Mouse (Mus musculus): ENCODE measurements around the gene Pak1. TPM values are rescaled to one million over a fixed set of nuclear protein-coding genes. Genes with fewer than 3 reads are reported as not detected.
"Not testable (repeated sequence)": the region's sequence is repeated elsewhere in the genome, so short reads cannot be mapped to it uniquely, and the experiment has no call there.

Gene Pak1
- polyA plus RNA-seq, 1 experiment = 3.1 TPM

DNA sequence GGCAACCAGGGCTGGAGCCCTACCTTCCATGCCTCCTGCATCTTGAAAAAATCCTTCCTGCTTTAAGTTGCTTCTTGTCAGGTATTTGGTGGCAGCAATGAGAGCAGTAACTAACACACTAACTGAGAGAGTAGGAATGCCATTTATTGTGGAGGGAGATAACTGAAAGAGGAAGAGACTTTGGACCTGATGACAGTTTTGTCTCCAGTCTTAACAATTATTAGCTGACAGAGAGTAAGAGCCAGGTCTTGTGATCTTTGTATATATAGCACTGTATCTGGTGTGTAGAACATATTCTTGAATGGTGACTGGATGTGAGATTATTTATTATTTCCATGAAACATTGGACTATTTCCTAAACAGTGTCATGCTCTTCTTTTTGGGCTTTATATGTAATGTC, 50.2 kb downstream of the Pak1 start:
- H3K4me1 ChIP-seq (ENCODE audit: control insufficient read depth, insufficient read depth, low read length) = peaks cover 2% of the 10 kb centered on the region; the same call in 1 of the 2 replicates
- no peaks in the 10 kb centered on the region for H3K27me3 ChIP-seq (ENCODE audit: control insufficient read depth, insufficient read depth, low read length)
- no peak overlapping the region for H3K4me3 ChIP-seq (ENCODE audit: control insufficient read depth, low read depth, low read length)
- H3K36me3 ChIP-seq (ENCODE audit: control insufficient read depth, insufficient read depth, low read length) = no peaks in the 10 kb centered on the region
- TF ChIP-seq POLR2A (IDR thresholded peaks at IDR 0.05; ENCODE audit: control insufficient read depth, low read depth, low read length) = no peak
- no peak for TF ChIP-seq CTCF (IDR thresholded peaks at IDR 0.05; ENCODE audit: control insufficient read depth, insufficient read depth, insufficient replicate concordance, low read depth, low read length)
- H3K27ac ChIP-seq (ENCODE audit: control insufficient read depth, insufficient read depth, low read depth, low read length) = no peak overlapping the region

GRCm38 (mm10) chr7:97841311-97841710, 53.0 kb downstream of the Pak1 start:
- Histone ChIP-seq H3K27ac (ENCODE audit: control insufficient read depth, insufficient read depth, low read depth, low read length) (no peak overlapping the region), H3K36me3 (ENCODE audit: control insufficient read depth, insufficient read depth, low read length) (no peaks in the 10 kb centered on the region), H3K4me1 (ENCODE audit: control insufficient read depth, insufficient read depth, low read length) (peaks cover 2% of the 10 kb centered on the region; the same call in 1 of the 2 replicates), H3K4me3 (ENCODE audit: control insufficient read depth, low read depth, low read length) (no peak overlapping the region), H3K27me3 (ENCODE audit: control insufficient read depth, insufficient read depth, low read length) (no peaks in the 10 kb centered on the region)
- TF ChIP-seq POLR2A (IDR thresholded peaks at IDR 0.05; ENCODE audit: control insufficient read depth, low read depth, low read length) (no peak), CTCF (IDR thresholded peaks at IDR 0.05; ENCODE audit: control insufficient read depth, insufficient read depth, insufficient replicate concordance, low read depth, low read length) (no peak)

GRCm38 (mm10) chr7:97842332-97842731, 54.0 kb downstream of the Pak1 start:
- Histone ChIP-seq H3K36me3 (ENCODE audit: control insufficient read depth, insufficient read depth, low read length) (no peaks in the 10 kb centered on the region), H3K27me3 (ENCODE audit: control insufficient read depth, insufficient read depth, low read length) (no peaks in the 10 kb centered on the region), H3K27ac (ENCODE audit: control insufficient read depth, insufficient read depth, low read depth, low read length) (no peak overlapping the region), H3K4me1 (ENCODE audit: control insufficient read depth, insufficient read depth, low read length) (peaks cover 2% of the 10 kb centered on the region; the same call in 1 of the 2 replicates), H3K4me3 (ENCODE audit: control insufficient read depth, low read depth, low read length) (no peak overlapping the region)
- TF ChIP-seq POLR2A (IDR thresholded peaks at IDR 0.05; ENCODE audit: control insufficient read depth, low read depth, low read length) (no peak), CTCF (IDR thresholded peaks at IDR 0.05; ENCODE audit: control insufficient read depth, insufficient read depth, insufficient replicate concordance, low read depth, low read length) (no peak)

- no peak for TF ChIP-seq CTCF (IDR thresholded peaks at IDR 0.05; ENCODE audit: control insufficient read depth, insufficient read depth, insufficient replicate concordance, low read depth, low read length)
- TF ChIP-seq POLR2A (IDR thresholded peaks at IDR 0.05; ENCODE audit: control insufficient read depth, low read depth, low read length) = no peak
- H3K4me1 ChIP-seq (ENCODE audit: control insufficient read depth, insufficient read depth, low read length) = peaks cover 2% of the 10 kb centered on the region; the same call in 1 of the 2 replicates
- H3K4me3 ChIP-seq (ENCODE audit: control insufficient read depth, low read depth, low read length) = peak overlapping the region; percentile 34
- no peaks in the 10 kb centered on the region for H3K36me3 ChIP-seq (ENCODE audit: control insufficient read depth, insufficient read depth, low read length)
- no peaks in the 10 kb centered on the region for H3K27me3 ChIP-seq (ENCODE audit: control insufficient read depth, insufficient read depth, low read length)
- no peak overlapping the region for H3K27ac ChIP-seq (ENCODE audit: control insufficient read depth, insufficient read depth, low read depth, low read length)
These were observed 54.6 kb downstream of the Pak1 start for GRCm38 (mm10) chr7:97842806-97843570.

DNA sequence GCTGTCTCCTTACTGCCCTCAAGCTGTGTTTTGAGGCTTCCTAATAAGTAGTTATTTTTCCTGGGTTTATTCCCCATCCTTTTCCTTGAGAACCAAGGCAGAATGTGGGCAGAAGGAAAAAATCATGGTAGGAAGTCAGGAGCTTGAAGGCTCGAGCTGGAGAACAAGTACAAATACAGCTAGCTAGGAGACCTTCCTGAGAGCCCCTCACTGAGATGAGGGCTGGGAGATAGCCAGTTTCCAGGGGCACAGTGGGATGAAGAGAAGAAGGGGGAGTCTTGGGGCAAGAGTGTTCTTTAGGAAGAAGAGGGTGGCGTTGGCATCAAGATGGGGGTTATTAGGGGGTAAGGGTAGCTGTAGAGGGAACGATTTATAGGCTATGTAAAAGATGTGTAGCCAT, 56.1 kb downstream of the Pak1 start:
- no peaks in the 10 kb centered on the region for H3K27me3 ChIP-seq (ENCODE audit: control insufficient read depth, insufficient read depth, low read length)
- no peak overlapping the region for H3K27ac ChIP-seq (ENCODE audit: control insufficient read depth, insufficient read depth, low read depth, low read length)
- no peak overlapping the region for H3K4me3 ChIP-seq (ENCODE audit: control insufficient read depth, low read depth, low read length)
- peaks cover 2% of the 10 kb centered on the region; the same call in 1 of the 2 replicates for H3K4me1 ChIP-seq (ENCODE audit: control insufficient read depth, insufficient read depth, low read length)
- H3K36me3 ChIP-seq (ENCODE audit: control insufficient read depth, insufficient read depth, low read length) = no peaks in the 10 kb centered on the region
- no peak for TF ChIP-seq CTCF (IDR thresholded peaks at IDR 0.05; ENCODE audit: control insufficient read depth, insufficient read depth, insufficient replicate concordance, low read depth, low read length)
- TF ChIP-seq POLR2A (IDR thresholded peaks at IDR 0.05; ENCODE audit: control insufficient read depth, low read depth, low read length) = no peak

GRCm38 (mm10) chr7:97845546-97845945, 57.2 kb downstream of the Pak1 start:
- no peak overlapping the region for H3K4me3 ChIP-seq (ENCODE audit: control insufficient read depth, low read depth, low read length)
- no peak for TF ChIP-seq POLR2A (IDR thresholded peaks at IDR 0.05; ENCODE audit: control insufficient read depth, low read depth, low read length)
- no peak for TF ChIP-seq CTCF (IDR thresholded peaks at IDR 0.05; ENCODE audit: control insufficient read depth, insufficient read depth, insufficient replicate concordance, low read depth, low read length)
- H3K27me3 ChIP-seq (ENCODE audit: control insufficient read depth, insufficient read depth, low read length) = no peaks in the 10 kb centered on the region
- peaks cover 2% of the 10 kb centered on the region; the same call in 1 of the 2 replicates for H3K4me1 ChIP-seq (ENCODE audit: control insufficient read depth, insufficient read depth, low read length)
- H3K27ac ChIP-seq (ENCODE audit: control insufficient read depth, insufficient read depth, low read depth, low read length) = no peak overlapping the region
- no peaks in the 10 kb centered on the region for H3K36me3 ChIP-seq (ENCODE audit: control insufficient read depth, insufficient read depth, low read length)

DNA sequence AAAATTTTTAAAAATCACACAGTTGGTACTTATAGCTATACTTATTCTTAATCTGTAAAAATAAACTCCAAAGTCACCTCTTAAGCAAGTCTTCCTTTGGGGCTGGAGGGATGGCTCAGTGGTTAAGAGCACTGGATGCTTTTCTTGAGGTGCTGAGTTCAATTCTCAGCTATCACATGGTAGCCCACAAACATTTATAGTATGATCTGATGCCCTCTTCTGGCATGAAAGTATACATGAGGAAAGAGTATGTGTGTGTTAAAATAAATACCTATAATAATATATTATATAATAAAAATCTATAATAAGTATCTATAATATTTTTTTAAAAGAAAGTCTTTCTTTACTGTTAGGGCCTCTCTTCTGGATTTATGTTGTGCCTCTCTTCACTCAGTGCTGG, 58.2 kb downstream of the Pak1 start:
- Histone ChIP-seq H3K27ac (ENCODE audit: control insufficient read depth, insufficient read depth, low read depth, low read length) (no peak overlapping the region), H3K27me3 (ENCODE audit: control insufficient read depth, insufficient read depth, low read length) (no peaks in the 10 kb centered on the region), H3K4me1 (ENCODE audit: control insufficient read depth, insufficient read depth, low read length) (peaks cover 2% of the 10 kb centered on the region; the same call in 1 of the 2 replicates), H3K36me3 (ENCODE audit: control insufficient read depth, insufficient read depth, low read length) (no peaks in the 10 kb centered on the region), H3K4me3 (ENCODE audit: control insufficient read depth, low read depth, low read length) (no peak overlapping the region)
- TF ChIP-seq CTCF (IDR thresholded peaks at IDR 0.05; ENCODE audit: control insufficient read depth, insufficient read depth, insufficient replicate concordance, low read depth, low read length) (no peak), POLR2A (IDR thresholded peaks at IDR 0.05; ENCODE audit: control insufficient read depth, low read depth, low read length) (no peak)

DNA sequence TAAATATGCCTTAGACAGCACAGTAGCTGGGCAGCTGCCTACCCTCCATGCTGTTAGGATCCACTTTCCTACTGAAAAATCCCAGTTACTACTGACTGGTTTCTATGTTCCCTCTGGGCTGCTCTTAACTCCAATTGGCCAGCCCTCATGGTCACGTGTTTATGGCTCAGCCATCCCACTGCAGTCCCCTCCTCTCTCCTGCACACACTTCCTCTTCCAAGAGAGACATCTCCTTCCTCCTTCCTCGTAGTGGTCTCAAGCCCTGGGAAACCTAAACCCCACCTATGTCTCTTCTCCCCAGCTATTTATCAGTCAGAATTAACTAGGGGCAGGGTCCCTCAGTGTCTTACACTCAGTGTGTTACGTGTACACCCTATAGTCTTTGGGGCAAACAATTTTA, 61.2 kb downstream of the Pak1 start:
- H3K4me1 ChIP-seq (ENCODE audit: control insufficient read depth, insufficient read depth, low read length) = not testable (repeated sequence)

More for the DNA sequence above, 61.2 kb downstream of the Pak1 start:
- not testable (repeated sequence) for H3K27ac ChIP-seq (ENCODE audit: control insufficient read depth, insufficient read depth, low read depth, low read length); H3K27me3 ChIP-seq (ENCODE audit: control insufficient read depth, insufficient read depth, low read length); H3K36me3 ChIP-seq (ENCODE audit: control insufficient read depth, insufficient read depth, low read length); H3K4me3 ChIP-seq (ENCODE audit: control insufficient read depth, low read depth, low read length)

Data from testis, adult 2 months (tissue).